Mouse (Mus musculus) lung, postnatal 0 days (tissue): ENCODE results near the gene Ston2. TPM values are rescaled to one million over a fixed set of nuclear protein-coding genes. Genes with fewer than 3 reads are reported as not detected.

Source experiments
- ATAC-seq: fragments of 200-750 bp; cut with Nextera tagmentation; 2 replicates; pipeline ENCODE4 v1.8.0; 2017; ENCODE audit warnings: moderate library complexity
- DNase-seq: peaks from one replicate; pipeline ENCODE4 v3.0.0-alpha.2; 2016; ENCODE audit warnings: low spot score
- H3K27ac ChIP-seq: fragments of 300-500 bp; sonication (generic); 2 replicates; pipeline ENCODE4 v1.5.1; 2014; ENCODE audit warnings: antibody characterized with exemption, mild to moderate bottlenecking, low read length, mixed read lengths
- H3K27me3 ChIP-seq: fragments of 300-500 bp; sonication (generic); replicated peaks from 2 replicates; pipeline ENCODE4 v1.6.1; 2014; ENCODE audit warnings: low read length, mixed read lengths; ENCODE audit not compliant: insufficient read depth
- H3K36me3 ChIP-seq: fragments of 300-500 bp; sonication (generic); 2 replicates; pipeline ENCODE4 v1.6.1; 2014; ENCODE audit warnings: low read length, mixed read lengths; ENCODE audit not compliant: insufficient read depth
- H3K4me1 ChIP-seq: fragments of 300-500 bp; sonication (generic); 2 replicates; pipeline ENCODE4 v1.6.1; 2014; ENCODE audit warnings: antibody characterized with exemption, low read depth, low read length, mixed read lengths; ENCODE audit not compliant: insufficient read depth
- H3K4me2 ChIP-seq: fragments of 300-500 bp; sonication (generic); replicated peaks from 2 replicates; pipeline ENCODE4 v1.6.1; 2014; ENCODE audit warnings: low read depth, mild to moderate bottlenecking, low read length, moderate library complexity, mixed read lengths
- H3K4me3 ChIP-seq: fragments of 300-500 bp; sonication (generic); 2 replicates; pipeline ENCODE4 v1.5.1; 2014; ENCODE audit warnings: low read depth, low read length
- H3K9ac ChIP-seq: fragments of 300-500 bp; sonication (generic); replicated peaks from 2 replicates; pipeline ENCODE4 v1.6.1; 2014; ENCODE audit warnings: low read depth, mild to moderate bottlenecking
- H3K9me3 ChIP-seq: fragments of 300-500 bp; sonication (generic); 2 replicates; pipeline ENCODE4 v1.6.1; 2016; ENCODE audit warnings: low read length, mixed read lengths
- CTCF ChIP-seq: IDR thresholded peaks from 2 replicates; pipeline ENCODE4 v1.5.1; 2016; ENCODE audit warnings: antibody characterized with exemption, mild to moderate bottlenecking
- EP300 ChIP-seq: IDR thresholded peaks from 2 replicates; pipeline ENCODE4 v1.6.1; 2016; ENCODE audit warnings: antibody characterized with exemption, mild to moderate bottlenecking, control low read depth
- WGBS: fragments of 180-500 bp; shearing (Covaris S2); extraction: QIAGEN DNeasy Blood & Tissue Kit; methylation state at CpG from one replicate; pipeline ENCODE4 v1.1.7; 2014; 5-methylcytosine and 5-hydroxymethylcytosine counted together
- polyA plus RNA-seq: library from polyadenylated mRNA; unstranded; fragments of >200 nt; fragmentation: Nextera tagmentation; extraction: Ambion mirVana; gene quantifications from 2 replicates; pipeline ENCODE4 v1.2.1, GENCODE M21; 2015

Gene Ston2
- polyA plus RNA-seq, 1 experiment from 2014 or later, result 6.2 TPM

DNA sequence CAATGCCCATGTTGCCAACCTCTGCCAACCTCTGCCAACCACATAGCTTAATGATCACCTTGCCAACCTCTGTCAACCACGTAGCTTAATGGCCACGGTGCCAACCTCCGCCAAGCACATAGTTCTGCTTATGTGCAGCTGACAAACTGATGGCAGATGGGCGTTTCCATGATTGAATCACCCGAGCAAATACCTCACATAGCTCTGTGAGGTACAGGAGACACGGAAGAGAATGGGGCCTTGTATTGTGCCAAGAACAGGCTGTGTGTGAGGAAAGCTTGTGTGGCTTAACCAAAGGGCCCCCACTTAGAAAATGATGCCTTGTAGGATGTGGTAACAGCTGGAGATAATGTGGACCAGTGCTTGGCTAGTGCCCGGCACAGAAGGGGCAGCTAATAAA is 120.4 kb downstream of the Ston2 start:
- Histone ChIP-seq H3K9ac (no peak overlapping the region), H3K9me3 (no peaks in the 10 kb centered on the region), H3K27me3 (no peaks in the 10 kb centered on the region), H3K4me2 (no peak overlapping the region), H3K4me3 (no peak overlapping the region), H3K36me3 (no peaks in the 10 kb centered on the region), H3K27ac (0 out of 2 replicates have a peak overlapping the region, but pooled peaks have one; percentile 8), H3K4me1 (no peaks in the 10 kb centered on the region; the same call in 1 of the 2 replicates)
- ATAC-seq (peak; percentile 69), DNase-seq (peak; percentile 70)
- WGBS, result 43% methylated on average over 7 of the region's 7 CpGs
- TF ChIP-seq CTCF (no peak), EP300 (no peak)

DNA sequence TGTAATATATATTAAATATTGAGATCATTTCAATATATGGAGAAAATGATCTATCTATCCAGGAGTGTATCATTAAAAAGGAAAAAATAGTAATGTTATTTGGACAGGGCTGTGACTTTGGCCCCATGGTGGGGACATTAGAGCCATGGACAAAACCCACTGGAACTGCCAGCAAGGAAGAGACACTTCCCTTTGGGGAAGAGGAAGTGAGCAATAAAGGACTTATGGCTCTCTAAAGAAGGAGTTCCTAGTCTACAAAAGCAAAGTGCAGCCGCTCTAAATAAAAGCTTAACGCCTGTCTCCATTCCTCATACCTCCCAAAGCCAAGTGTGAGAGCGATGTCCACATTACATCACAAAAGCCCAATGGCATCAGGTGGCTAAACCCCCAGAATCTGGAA is 121.6 kb downstream of the Ston2 start:
- no peak overlapping the region for H3K4me2 ChIP-seq
- DNase-seq (no peak), ATAC-seq (no peak)
- no peaks in the 10 kb centered on the region for H3K9me3 ChIP-seq
- no peaks in the 10 kb centered on the region for H3K36me3 ChIP-seq
- WGBS, result 72% methylated on average over 3 of the region's 3 CpGs
- no peaks in the 10 kb centered on the region; the same call in 1 of the 2 replicates for H3K4me1 ChIP-seq
- no peak overlapping the region for H3K27ac ChIP-seq
- no peak overlapping the region for H3K4me3 ChIP-seq
- TF ChIP-seq CTCF (no peak), EP300 (no peak)
- no peak overlapping the region for H3K9ac ChIP-seq
- no peaks in the 10 kb centered on the region for H3K27me3 ChIP-seq

DNA sequence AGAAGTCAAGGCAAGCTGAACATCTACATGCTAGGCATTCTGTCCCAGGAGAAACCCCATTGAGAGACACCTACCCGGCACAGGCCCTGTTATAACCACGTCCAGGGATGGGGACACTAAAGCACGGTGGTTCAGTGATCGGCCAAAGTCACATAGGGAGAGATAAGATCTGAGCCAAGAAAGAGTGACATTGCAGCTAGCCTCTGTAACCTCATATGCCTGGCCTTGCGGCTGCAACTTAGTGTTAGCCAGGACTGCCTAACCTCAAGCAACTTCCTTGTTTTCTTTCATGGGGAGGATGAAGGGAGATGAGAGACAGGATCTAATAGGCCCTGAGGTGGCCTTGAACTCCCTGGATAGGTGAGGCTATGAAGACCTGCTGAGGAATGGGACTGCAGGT is 122.8 kb downstream of the Ston2 start:
- Histone ChIP-seq H3K9me3 (no peaks in the 10 kb centered on the region), H3K27me3 (no peaks in the 10 kb centered on the region), H3K4me2 (no peak overlapping the region), H3K9ac (no peak overlapping the region), H3K4me1 (no peaks in the 10 kb centered on the region; the same call in 1 of the 2 replicates), H3K4me3 (no peak overlapping the region), H3K27ac (no peak overlapping the region), H3K36me3 (no peaks in the 10 kb centered on the region)
- no peak for DNase-seq
- 83% methylated on average over 5 of the region's 5 CpGs for WGBS
- TF ChIP-seq CTCF, result no peak
- TF ChIP-seq EP300, result no peak
- no peak for ATAC-seq

DNA sequence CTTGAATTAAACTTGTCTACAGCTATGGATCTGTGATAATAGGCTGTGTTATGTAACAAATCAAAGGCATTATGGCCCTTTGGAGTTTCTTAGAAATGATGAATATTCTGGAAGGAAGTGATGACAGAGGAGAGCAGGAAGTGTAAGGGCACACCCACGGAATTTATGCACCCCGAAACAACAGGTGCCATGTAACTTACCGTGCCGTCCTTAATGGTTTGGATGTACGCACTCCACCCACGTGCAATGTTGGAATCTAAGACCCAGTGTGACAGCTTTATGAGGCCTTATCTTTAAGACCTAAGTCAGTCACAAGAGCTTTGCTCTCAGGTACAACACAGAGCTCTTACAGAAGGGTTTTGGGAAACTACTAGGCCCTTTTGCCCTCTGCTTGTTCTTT is 124.9 kb downstream of the Ston2 start:
- Histone ChIP-seq H3K4me3 (no peak overlapping the region), H3K4me1 (no peaks in the 10 kb centered on the region; the same call in 1 of the 2 replicates), H3K36me3 (no peaks in the 10 kb centered on the region), H3K4me2 (no peak overlapping the region), H3K9ac (no peak overlapping the region), H3K9me3 (no peaks in the 10 kb centered on the region), H3K27me3 (no peaks in the 10 kb centered on the region), H3K27ac (no peak overlapping the region)
- WGBS, result 59% methylated on average over 6 of the region's 6 CpGs
- no peak for TF ChIP-seq EP300
- no peak for ATAC-seq
- no peak for DNase-seq

DNA sequence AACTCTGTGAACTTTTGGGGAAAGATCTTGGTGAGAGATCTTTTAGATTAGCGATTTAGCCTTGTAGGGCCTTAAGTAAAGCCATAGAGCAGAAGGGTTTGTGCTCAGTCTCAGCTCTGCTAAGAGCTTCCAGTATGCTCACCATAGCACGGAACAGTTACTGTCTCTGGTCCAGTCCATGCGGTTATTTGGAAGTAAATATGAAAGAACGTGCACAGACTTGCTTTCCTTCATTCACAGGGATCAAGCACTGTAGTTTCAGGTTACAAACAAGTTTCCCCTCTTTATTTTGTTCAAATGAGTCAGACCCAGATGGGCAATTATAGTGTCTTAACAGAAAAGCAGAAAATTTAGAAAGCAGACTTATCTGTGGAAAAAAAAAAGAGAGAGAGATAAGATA is 125.3 kb downstream of the Ston2 start:
- no peak overlapping the region for H3K4me2 ChIP-seq
- no peak overlapping the region for H3K9ac ChIP-seq
- no peak overlapping the region for H3K4me3 ChIP-seq
- ATAC-seq (no peak), DNase-seq (no peak)
- H3K9me3 ChIP-seq, result no peaks in the 10 kb centered on the region
- no peaks in the 10 kb centered on the region; the same call in 1 of the 2 replicates for H3K4me1 ChIP-seq
- TF ChIP-seq CTCF (no peak), EP300 (no peak)
- H3K27ac ChIP-seq, result no peak overlapping the region
- no peaks in the 10 kb centered on the region for H3K27me3 ChIP-seq
- no peaks in the 10 kb centered on the region for H3K36me3 ChIP-seq
- WGBS, result 78% methylated on average over 4 of the region's 4 CpGs

DNA sequence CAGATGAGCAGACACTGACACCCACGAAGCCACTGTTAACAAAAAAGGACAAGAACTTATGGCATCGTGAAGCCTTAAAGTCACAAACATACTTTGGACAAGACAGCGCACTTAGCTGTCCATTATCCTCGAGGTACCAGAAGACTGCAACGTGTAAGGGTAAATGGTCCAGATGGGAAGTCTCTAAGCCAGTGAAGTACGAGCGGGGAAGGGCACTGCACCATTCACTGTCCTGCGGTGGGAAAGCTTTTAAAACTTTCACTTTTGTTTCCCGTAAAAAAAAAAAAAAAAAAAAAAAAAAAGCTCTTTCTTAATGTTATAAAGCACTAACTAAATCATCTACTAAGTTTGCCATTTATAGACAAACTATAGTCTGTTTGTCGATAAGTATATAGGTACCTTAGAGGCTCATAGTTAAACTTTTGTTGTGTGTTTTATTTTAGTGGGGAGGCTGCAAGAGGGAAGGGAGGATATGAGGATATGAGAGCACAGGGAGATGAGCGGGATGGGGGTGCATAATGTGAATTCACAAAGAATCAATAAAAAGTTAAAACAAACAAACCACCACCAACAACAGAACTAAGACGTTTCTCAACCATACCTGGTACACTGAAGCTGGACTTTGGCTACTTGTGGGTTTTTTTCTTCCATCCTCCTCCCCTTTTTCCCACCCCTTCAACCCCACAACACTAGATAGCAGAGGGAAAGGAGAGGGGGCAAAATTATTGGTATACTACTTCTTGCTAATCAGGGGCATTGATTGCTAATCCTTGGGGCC is 127.4 kb downstream of the Ston2 start:
- Histone ChIP-seq H3K4me2 (no peak overlapping the region), H3K4me1 (no peaks in the 10 kb centered on the region), H3K27me3 (no peaks in the 10 kb centered on the region), H3K36me3 (no peaks in the 10 kb centered on the region), H3K9me3 (no peaks in the 10 kb centered on the region), H3K4me3 (no peak overlapping the region), H3K27ac (no peak overlapping the region), H3K9ac (no peak overlapping the region)
- 77% methylated on average over 12 of the region's 12 CpGs for WGBS
- no peak for TF ChIP-seq EP300
- TF ChIP-seq CTCF, result no peak
- no peak for ATAC-seq
- DNase-seq, result no peak
